In the genomic region with DNA sequence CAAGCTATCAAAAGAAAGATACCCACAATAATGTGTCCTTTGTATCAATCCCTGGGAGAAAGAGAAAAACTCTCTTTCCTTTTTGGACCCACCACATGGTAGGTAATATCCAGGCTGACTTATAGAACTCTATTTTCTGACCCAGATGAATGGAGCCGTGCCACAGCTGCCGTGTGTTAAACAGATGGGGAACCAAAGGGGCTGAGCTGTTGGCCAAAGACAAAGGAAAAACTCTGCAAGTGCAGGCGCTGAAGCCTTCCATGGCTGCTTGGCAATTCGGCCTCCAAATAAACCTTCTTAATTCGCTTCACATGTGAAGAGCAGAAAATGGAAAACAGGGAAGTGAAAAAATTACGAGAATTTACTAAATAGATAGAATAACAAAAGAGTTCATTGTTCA, we compare ENCODE assay signal across 24 mouse cellular contexts.
DNase-seq lines count a peak whose midpoint lies in the region; ATAC-seq lines count a peak whose summit lies in the region.
"Had no signal": no experiment of that assay in that cellular context is flagged by ENCODE, and none has a peak within 500 bp of the region (broad histone marks: within the 10 kb centered on the region; RNA-seq: fewer than 3 reads in every experiment).

No protein-coding gene starts in this region.

- no peak overlapping the region for H3K4me3 ChIP-seq in hindbrain, embryonic 10.5 days
- no peak overlapping the region for H3K4me3 ChIP-seq in hindbrain, embryonic 14.5 days (replicated peaks; ENCODE audit: low read length)
- no peak overlapping the region for H3K4me3 ChIP-seq in embryonic facial prominence, embryonic 11.5 days (ENCODE audit: low read depth, low read length)
- H3K4me3 ChIP-seq in limb, embryonic 12.5 days (replicated peaks), result no peak overlapping the region
- H3K4me3 ChIP-seq: embryonic facial prominence, embryonic 15.5 days; heart, embryonic 12.5 days; hindbrain, embryonic 12.5 days; midbrain, embryonic 12.5 days had no signal

- 0 out of 2 replicates have a peak, but pooled peaks cover 5% of the 10 kb centered on the region for H3K4me1 ChIP-seq in hindbrain, embryonic 10.5 days (replicated peaks)
- H3K4me1 ChIP-seq in hindbrain, embryonic 14.5 days (replicated peaks; ENCODE audit: control insufficient read depth, insufficient read depth, low read length), result no peaks in the 10 kb centered on the region
- no peaks in the 10 kb centered on the region for H3K4me1 ChIP-seq in embryonic facial prominence, embryonic 11.5 days (ENCODE audit: control insufficient read depth, insufficient read depth, low read length)
- H3K4me1 ChIP-seq in limb, embryonic 12.5 days (replicated peaks), result peaks cover 5% of the 10 kb centered on the region; the same call in 1 of the 2 replicates
- H3K4me1 ChIP-seq: heart, embryonic 12.5 days; hindbrain, embryonic 12.5 days; midbrain, embryonic 12.5 days had no signal

- H3K4me2 ChIP-seq in hindbrain, embryonic 14.5 days (replicated peaks), result no peak overlapping the region
- H3K4me2 ChIP-seq in embryonic facial prominence, embryonic 11.5 days (ENCODE audit: low read depth, low read length), result no peak overlapping the region
- H3K4me2 ChIP-seq in limb, embryonic 12.5 days, result no peak overlapping the region
- H3K4me2 ChIP-seq: embryonic facial prominence, embryonic 15.5 days; heart, embryonic 12.5 days; hindbrain, embryonic 12.5 days; liver, embryonic 11.5 days; midbrain, embryonic 12.5 days had no signal

- 0 out of 2 replicates have a peak, but pooled peaks cover 6% of the 10 kb centered on the region for H3K36me3 ChIP-seq in hindbrain, embryonic 10.5 days
- H3K36me3 ChIP-seq in hindbrain, embryonic 14.5 days (replicated peaks; ENCODE audit: control insufficient read depth, insufficient read depth), result no peaks in the 10 kb centered on the region
- no peaks in the 10 kb centered on the region for H3K36me3 ChIP-seq in embryonic facial prominence, embryonic 11.5 days (replicated peaks; ENCODE audit: control insufficient read depth, insufficient read depth, low read depth, low read length)
- no peaks in the 10 kb centered on the region for H3K36me3 ChIP-seq in limb, embryonic 12.5 days
- H3K36me3 ChIP-seq: embryonic facial prominence, embryonic 15.5 days; heart, embryonic 12.5 days; hindbrain, embryonic 12.5 days; midbrain, embryonic 12.5 days had no signal

- 57% methylated on average over 6 of the region's 6 CpGs for WGBS in hindbrain, embryonic 10.5 days
- WGBS in hindbrain, embryonic 14.5 days, result 39% methylated on average over 6 of the region's 6 CpGs
- WGBS in embryonic facial prominence, embryonic 11.5 days, result 43% methylated on average over 6 of the region's 6 CpGs
- WGBS in limb, embryonic 12.5 days, result 52% methylated on average over 6 of the region's 6 CpGs

- H3K27me3 ChIP-seq in hindbrain, embryonic 10.5 days (ENCODE audit: insufficient read depth, poor library complexity, severe bottlenecking), result no peaks in the 10 kb centered on the region
- no peaks in the 10 kb centered on the region for H3K27me3 ChIP-seq in hindbrain, embryonic 14.5 days (ENCODE audit: control insufficient read depth, insufficient read depth, low read length)
- no peaks in the 10 kb centered on the region for H3K27me3 ChIP-seq in embryonic facial prominence, embryonic 11.5 days (ENCODE audit: control insufficient read depth, insufficient read depth, low read length)
- H3K27me3 ChIP-seq in limb, embryonic 12.5 days, result no peaks in the 10 kb centered on the region
- H3K27me3 ChIP-seq: embryonic facial prominence, embryonic 15.5 days; heart, embryonic 12.5 days; hindbrain, embryonic 12.5 days; midbrain, embryonic 12.5 days had no signal

- ATAC-seq in hindbrain, embryonic 14.5 days (ENCODE audit: low FRiP score), result no peak
- no peak for ATAC-seq in embryonic facial prominence, embryonic 11.5 days (replicated peaks; ENCODE audit: insufficient number of reproducible peaks, low FRiP score, low TSS enrichment, low read depth)
- ATAC-seq in limb, embryonic 12.5 days (ENCODE audit: insufficient number of reproducible peaks, insufficient read depth, low FRiP score, low TSS enrichment, low read depth), result no peak
- ATAC-seq: activated CD4-positive, CD25-positive, alpha-beta regulatory T cell, adult 4 months; inflammation-experienced regulatory T-cells, adult 6 months; liver, postnatal 0 days; lung, postnatal 0 days had no signal

- no peak overlapping the region for H3K27ac ChIP-seq in hindbrain, embryonic 10.5 days
- no peak overlapping the region for H3K27ac ChIP-seq in hindbrain, embryonic 14.5 days
- H3K27ac ChIP-seq in embryonic facial prominence, embryonic 11.5 days (replicated peaks; ENCODE audit: low read depth, low read length), result no peak overlapping the region
- peak overlapping the region; percentile 50; the same call in 1 of the 2 replicates for H3K27ac ChIP-seq in limb, embryonic 12.5 days
- H3K27ac ChIP-seq: hindbrain, embryonic 12.5 days; macrophage; midbrain, embryonic 12.5 days; stomach, postnatal 0 days had no signal

- DNase-seq in hindbrain, embryonic 10.5 days (ENCODE audit: low spot score), result peak; percentile 20
- DNase-seq in hindbrain, embryonic 14.5 days (ENCODE audit: low spot score), result no peak
- peak; percentile 70 for DNase-seq in NIH3T3 (ENCODE audit: low read depth)
- peak; percentile 46 for DNase-seq in embryonic facial prominence, embryonic 11.5 days (ENCODE audit: low spot score)
- no peak for DNase-seq in cerebellum, postnatal 14 days
- no peak for DNase-seq in spleen, postnatal 36 days (ENCODE audit: low spot score in 2 of 2)
- DNase-seq: adrenal gland, adult 8-10 months; cerebellum, adult 2 months; cerebellum, postnatal 36 days; heart, postnatal 10 days; kidney, adult 9 months; kidney, postnatal 36 days; liver, postnatal 0 days had no signal

- no peaks in the 10 kb centered on the region for H3K9me3 ChIP-seq in hindbrain, embryonic 10.5 days
- H3K9me3 ChIP-seq in hindbrain, embryonic 14.5 days (ENCODE audit: control insufficient read depth, low read length), result no peaks in the 10 kb centered on the region
- H3K9me3 ChIP-seq in embryonic facial prominence, embryonic 11.5 days (replicated peaks; ENCODE audit: control insufficient read depth, low read length), result no peaks in the 10 kb centered on the region
- no peaks in the 10 kb centered on the region for H3K9me3 ChIP-seq in limb, embryonic 12.5 days
- H3K9me3 ChIP-seq: embryonic facial prominence, embryonic 15.5 days; heart, embryonic 12.5 days; hindbrain, embryonic 12.5 days; midbrain, embryonic 12.5 days had no signal

- no peak overlapping the region for H3K9ac ChIP-seq in hindbrain, embryonic 14.5 days
- no peak overlapping the region for H3K9ac ChIP-seq in embryonic facial prominence, embryonic 11.5 days (replicated peaks; ENCODE audit: low read length)
- H3K9ac ChIP-seq in limb, embryonic 12.5 days (replicated peaks), result no peak overlapping the region
- H3K9ac ChIP-seq: embryonic facial prominence, embryonic 15.5 days; heart, embryonic 12.5 days; hindbrain, embryonic 12.5 days; liver, postnatal 0 days; midbrain, embryonic 12.5 days had no signal

Comparison
In these comparisons a context has a peak if more than half of its experiments do, and no peak if none do; other contexts are left out.
1. DNase-seq: peak in hindbrain, embryonic 10.5 days (single experiment), NIH3T3 (single experiment) and embryonic facial prominence, embryonic 11.5 days (single experiment); none in hindbrain, embryonic 14.5 days (single experiment), cerebellum, postnatal 14 days (0 of 2) and spleen, postnatal 36 days (0 of 2).